Mouse (Mus musculus) WW6 (cell line): Measurements from ENCODE around the gene Rufy1.
"Not testable (repeated sequence)": the region's sequence is repeated elsewhere in the genome, so short reads cannot be mapped to it uniquely, and the experiment has no call there.

ENCODE experiments used
- DNase-seq: peaks from one replicate; pipeline ENCODE4 v3.0.0-alpha.2; 2013; ENCODE audit warnings: low read depth, low spot score

Gene Rufy1

DNA sequence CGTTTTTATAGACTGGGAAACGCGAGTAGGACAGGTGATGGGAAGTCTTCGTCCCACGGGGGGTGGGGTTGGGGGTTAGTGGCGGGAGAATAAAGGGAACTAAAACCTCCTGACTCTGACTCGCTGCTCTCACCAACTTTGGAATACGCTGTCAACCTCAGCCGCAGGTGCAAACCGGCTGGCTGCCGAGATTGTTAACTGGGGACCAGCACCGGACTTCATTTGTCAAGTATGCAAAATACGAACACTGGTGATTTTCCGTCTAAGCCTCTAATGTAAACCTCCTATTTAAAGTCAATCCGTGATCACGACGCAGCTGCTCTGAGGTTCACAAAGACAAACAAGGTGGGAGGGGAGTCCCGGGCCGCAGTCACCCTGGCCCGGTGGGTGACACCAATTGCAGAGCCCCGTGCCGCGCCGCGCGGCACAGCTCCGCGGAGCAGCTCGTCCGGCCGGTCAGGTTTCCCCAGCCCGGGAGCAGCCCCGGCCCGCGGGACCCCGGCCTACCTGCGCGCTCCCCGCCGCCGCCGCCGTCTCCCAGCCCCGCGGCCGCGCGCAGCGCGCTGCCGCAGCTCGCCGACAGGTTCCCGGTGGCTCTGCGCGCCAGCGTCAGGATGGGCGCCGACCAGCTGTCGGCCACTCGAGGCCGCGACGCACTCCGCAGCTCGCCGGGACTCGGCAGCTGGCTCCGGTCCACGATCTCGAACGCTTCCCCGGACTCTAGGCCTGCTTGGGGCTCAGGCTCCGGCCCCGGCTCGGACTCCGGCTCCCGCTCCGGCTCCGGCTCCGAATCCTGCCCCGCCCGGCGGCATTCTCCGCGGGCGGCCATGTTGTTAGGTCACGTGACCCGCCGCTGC lies at the start of gene Rufy1:
Gene Rufy1, minus strand, starts transcription at position 849 of the 857 bp plus-strand sequence.
- DNase-seq, result peak; percentile 71

DNA sequence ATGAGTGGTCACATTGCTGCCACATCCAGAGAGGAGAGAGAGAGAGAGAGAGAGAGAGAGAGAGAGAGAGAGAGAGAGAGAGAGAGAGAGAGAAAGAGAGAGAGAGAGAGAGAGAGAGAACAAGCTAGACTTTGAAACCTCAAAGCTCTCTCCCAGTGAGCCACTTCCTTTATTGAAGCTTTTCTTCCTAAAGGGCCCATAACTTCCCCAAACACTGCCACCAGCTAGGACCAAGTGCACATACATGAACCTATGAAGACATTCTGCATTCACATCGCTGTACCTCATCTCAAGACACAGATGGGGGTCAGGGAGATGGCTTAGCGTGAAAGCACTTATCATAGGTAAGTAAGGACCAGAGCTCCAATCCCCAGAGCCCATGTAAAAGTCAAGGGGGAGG lies 47.1 kb upstream of the Rufy1 start:
- no peak for DNase-seq

DNA sequence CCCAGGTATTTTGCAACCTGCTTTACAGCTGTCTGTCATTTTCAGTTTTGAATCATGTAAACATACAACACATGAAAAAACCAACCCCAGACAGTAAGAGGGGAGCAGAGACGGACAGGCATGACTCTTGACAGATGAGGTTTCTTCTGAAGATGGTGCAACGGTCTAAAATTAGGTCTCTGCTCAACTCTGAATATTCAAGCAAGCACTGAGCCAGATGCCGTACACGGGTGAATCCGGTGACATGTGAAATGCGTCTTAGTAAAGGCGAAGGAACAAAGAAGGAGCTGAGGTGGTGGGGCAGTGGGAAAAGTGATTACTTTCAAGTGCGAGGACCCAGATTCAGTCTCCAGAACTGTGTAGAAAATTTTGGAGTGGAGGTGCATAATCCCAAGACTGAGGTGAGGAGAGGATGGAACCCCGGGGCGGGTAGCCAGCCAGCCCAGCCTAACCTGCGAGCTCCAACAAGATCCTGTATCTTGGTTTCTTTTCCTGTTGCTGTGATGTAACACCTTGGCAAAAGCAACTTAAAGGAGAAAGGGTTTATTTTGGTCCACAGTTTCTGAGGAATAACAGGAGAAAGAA lies 46.7 kb upstream of the Rufy1 start:
- DNase-seq, result no peak

DNA sequence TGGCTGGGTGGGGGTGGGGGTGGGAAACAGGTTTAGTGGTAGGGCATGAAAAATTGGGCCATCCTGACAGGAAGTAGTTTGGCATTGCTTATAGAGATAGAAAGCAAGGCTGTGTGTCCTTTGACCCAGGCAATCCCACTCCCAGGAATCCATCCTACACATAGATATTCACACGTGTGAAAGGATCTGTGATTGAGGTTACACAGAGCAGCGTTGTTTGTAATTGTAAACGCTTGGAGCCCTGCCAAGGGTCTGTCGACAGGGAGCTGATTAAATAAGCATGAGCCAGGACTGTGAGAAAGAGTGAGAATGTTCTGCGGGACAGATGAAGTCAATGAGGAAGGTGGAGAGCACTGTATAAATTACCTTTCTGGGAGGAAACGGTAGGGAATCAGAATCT lies 46.0 kb upstream of the Rufy1 start:
- no peak for DNase-seq

DNA sequence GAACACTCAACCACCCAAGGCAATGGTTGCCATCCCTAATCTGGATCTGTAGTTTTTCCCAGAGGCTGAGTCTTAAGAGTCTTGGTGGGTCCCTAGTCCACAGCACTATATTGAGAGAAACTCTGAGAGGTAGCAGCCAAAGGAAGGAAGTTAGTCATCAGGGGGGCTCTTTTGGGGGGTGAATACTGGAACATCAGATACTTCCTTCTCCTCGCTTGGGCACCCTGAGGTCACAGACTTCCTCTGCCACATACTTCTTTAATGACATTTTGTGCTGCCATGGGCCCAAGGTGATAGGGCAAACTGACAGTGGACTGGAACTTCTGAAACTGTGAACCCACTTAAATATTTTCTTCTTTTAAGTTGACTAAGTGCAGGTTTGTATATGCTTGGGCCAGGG lies 43.0 kb upstream of the Rufy1 start:
- no peak for DNase-seq

DNA sequence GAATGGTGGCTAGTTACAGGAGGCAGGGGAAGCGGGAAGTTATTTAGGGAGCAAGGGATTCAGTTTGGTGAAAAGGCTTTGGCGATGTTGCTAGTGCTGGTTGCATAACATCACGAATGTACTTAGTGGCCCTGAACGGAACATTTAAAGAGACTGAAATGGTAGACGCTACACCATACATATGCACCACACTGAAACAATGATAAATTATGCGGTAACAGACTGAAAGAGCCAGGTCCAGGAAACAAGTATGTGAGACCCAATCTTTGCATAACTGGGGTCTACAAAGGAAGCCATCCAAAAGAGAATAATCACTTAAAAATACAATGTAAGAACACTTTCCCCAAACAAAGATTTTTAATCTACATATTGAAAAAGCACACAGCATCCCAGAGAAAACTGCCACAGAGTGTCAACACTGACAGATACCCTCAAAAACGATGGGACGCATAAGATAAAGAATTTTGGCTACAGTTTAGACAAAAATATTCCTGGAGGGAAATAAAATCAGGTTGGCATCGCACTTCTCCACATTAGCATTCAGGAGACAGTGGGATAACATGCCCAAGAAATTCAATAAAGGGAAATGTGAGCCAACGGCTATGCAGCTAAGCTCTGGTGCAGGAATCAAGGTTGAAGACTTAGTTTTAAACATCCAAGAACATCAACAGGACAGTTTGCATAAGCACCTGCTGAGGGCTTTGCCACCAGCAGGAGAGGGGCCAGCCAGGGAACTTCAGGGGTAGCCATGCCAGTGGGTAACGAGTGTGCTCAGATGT lies 41.4 kb upstream of the Rufy1 start:
- DNase-seq, result no peak

DNA sequence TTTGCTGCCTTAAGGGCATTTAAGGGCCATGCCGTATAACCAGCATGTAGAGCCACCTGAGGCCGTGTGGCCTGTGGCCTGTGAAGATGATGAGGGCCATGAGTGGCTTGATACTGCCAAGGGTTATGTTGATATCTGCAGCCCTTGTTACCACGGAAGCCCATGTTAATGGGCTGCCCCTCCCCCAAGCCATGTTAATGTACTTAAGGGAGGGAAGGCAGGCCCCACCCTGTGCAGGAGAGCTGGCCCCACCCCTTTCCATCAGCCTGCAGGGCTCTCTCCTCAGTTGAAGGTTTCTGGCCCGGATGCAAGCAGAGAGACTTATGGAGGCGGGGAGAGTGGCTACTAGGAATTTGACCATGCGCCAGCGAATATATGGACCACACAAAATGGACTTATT lies 30.6 kb upstream of the Rufy1 start:
- no peak for DNase-seq

DNA sequence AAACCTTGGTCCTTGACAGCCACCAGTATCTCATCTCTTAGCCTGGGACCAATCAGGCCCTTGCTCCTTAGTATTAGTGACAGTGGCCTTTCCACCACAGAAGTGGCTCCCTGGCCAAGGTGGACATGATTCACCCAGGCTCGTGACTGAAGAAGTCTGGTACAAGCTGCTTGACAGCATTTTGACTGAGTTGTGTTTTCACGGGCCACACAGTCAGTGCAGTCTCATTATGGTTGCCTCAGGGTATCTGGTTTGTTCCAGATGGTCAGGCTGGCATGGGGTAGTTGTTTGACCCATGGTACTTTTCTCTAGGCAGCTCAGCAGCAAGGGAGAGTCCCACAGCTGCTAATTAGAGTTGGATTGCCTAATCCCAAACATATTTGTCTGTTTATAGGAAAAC lies 28.3 kb upstream of the Rufy1 start:
- DNase-seq, result no peak

DNA sequence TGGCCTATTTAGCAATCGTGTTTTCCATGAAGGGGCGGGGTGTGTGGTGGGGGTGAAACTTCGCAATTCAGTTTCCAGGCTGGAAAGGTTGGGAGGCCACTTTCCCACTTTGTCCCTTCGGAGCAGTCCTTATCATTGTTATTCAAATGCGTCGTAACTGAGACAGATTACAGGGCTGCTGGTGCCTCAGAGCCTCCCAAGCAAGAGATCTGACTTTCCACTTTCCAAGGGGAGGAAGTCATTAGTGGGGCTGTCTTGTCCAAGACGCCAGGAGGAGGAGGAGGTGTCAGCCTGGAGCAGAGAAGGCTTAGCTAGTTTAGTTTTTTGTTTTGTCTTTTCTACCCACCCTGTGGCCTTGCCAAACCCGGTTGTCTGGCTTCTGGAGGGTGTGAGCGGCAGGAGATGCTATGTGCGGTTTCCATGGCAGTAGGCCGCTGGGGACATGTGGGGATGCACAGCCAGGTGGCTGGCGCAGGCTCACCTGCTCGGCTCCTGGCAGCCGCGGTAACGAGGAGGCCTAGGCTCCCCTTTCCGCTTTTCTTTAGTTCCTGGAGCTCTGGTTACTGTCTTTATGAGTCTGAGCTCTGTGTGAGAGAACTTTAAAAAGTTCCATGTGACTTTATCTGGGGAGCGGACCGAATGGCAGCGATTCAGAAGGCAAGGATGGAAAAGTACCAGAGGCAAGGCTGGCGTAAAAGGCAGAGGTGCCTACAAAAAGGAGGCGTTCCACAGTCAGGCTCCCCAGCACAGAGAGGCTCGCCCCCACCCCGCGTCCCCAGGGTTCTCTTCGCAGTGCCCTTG lies 26.4 kb upstream of the Rufy1 start:
- peak; percentile 38 for DNase-seq

DNA sequence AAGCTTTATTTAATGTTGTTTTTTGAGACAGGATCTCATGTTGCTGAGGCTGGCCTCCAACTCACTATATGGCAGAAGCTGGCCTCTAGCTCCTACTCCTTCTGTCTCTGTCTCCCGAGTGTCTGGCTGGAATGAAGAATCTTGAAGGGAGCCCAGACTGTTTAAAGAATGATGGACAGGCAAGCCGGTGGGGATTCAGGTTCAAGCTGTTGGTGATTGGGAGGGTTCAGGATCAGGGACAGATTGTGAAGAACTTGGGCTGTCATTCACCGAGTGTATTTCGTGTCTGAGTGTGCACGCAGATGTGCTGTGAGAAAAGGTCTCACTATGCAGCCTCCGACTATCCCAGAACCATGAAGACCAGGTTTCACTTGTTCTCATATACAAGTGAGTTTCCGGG lies 25.5 kb upstream of the Rufy1 start:
- DNase-seq, result no peak

DNA sequence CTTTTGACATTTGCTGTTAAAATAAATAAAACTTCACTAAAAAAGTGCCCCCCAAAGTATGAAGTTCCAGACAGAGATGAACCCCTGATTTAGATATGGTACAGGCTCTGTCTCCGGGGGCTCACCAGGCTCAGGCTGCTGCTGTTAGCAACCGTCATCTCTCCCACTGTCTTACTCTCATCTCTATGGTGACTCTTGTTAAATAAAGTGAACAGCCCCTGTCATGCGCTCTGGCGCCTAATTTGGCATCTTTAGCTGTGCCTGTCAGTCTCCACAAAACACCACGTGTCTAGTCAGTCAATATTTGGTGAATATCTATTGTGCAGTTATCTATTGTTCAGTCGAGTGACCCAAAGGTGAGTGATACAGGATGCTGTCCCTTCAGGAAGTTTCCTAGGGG lies 24.0 kb upstream of the Rufy1 start:
- no peak for DNase-seq

DNA sequence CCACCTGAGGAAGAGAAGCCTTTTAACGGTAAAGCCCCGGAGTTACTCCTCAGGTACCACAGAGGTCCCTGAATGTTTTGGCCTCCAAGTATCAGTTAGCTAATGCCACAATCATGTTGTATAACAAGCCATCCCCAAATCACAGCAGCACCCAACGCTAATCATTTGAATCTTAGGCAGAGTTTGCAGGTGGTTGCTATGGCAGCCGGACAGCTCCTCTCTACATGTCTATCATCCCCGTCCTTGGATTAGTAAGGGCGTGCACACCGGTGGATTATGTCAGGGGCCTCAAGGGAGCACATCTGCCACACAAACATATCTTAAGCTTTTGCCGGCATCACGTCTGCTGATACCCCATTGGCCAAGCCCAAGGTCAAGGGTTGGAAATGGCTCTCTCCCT lies 19.3 kb upstream of the Rufy1 start:
- no peak for DNase-seq

DNA sequence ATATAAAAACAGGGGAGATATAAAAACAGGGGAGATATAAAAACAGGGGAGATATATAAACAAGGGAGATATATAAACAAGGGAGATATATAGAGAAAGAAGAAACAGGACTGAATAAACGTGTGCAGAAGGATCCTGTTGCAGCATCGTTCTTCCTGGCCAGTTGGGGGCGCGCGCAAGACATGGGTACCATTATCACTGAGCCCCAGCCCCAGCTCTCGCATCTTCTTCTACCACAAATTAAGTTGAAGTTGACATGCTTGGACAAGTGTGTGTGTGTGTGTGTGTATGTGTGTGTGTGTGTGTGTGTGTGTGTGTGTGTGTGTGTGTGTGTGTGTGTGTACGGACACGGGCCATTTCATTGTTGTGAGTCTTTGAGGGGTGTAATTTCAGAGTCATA lies 17.2 kb upstream of the Rufy1 start:
- DNase-seq, result not testable (repeated sequence)

DNA sequence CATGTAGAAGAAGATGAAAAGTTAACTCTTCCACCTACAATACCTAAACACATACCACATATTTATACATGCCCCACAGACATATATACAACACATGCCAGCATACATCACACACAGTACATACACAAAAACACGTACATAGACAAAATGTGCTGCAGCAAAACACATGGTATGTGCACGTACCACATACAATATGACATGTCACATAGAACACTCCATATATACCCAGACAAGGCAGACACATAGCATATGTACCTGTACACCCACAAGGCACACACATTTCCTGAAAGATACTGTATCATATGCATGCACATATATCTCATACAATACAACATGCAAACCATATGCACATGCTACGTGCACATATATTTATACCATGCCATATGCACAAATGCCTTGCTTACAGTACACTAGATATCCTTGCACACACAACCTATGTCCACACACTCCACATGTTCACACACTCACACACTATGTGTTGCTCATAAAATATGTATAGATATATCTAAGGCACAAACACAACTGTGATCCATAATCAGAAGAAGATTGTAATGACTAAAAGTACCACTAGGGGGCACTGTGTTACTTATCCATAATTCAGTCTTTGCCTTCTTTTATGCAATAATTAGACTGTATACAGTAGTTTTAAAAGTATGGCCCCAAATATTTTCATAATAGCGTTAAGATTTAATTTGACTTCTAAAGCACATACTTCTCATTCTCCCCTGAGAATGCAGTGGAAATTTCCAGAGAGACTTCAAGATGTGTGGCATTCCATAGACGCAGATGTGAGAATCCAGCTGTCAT lies 12.5 kb upstream of the Rufy1 start:
- no peak for DNase-seq

DNA sequence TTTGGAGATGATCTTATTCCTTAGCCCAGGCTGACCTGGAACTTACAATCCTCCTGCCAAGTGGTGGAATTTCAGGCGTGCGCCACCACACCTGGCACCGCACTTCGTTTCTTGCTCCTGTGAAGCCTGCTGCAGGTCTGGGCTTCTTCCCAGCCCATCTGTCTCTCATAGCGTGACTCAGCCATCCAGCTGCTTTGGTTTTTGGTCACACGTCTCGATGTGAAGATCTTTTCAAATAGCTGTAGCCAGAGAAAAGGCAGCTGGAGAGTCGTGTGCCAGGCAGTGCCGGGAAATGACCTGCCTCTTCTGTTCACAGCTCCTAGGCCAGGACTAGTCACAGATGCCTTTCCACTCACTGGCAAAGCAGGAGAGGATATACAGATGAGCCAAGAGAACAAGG lies 10.7 kb upstream of the Rufy1 start:
- no peak for DNase-seq

DNA sequence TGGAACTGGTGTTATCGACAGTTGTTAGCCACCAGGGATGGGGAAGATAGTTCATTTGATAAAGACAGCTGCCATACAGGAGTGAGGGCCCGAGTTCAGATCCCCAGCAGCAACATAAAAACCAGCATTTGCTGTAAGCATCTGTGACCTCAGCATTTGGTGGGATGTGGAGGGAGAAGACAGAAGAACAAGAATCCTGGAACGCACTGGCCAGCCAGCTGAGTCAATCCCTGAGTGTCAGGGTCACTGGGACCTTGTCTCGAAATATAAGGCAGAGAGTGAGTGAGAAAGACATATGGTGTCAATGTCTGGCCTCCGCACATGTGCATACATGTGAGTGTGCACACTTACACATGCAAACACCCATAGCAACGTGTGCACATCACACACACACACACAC lies 9.8 kb upstream of the Rufy1 start:
- DNase-seq, result no peak

DNA sequence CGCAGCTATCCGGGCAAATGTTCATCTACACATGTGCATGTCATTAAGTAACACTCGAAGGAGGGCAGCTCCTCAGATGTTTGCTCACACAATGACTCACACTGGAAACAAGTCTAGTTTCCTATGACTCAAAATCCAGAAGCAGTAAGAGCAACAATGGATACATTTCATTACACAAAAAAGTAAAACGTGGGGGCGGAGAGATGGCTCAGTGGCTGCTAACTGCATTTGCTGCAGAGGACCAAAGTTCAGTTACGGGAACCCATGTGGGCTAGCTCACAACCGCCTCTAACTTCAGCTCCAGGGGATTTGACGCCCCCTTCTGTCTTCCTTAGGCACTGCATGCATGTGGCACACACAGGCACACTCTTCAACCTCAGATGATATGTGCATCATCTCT lies 8.9 kb upstream of the Rufy1 start:
- DNase-seq, result peak; percentile 60

DNA sequence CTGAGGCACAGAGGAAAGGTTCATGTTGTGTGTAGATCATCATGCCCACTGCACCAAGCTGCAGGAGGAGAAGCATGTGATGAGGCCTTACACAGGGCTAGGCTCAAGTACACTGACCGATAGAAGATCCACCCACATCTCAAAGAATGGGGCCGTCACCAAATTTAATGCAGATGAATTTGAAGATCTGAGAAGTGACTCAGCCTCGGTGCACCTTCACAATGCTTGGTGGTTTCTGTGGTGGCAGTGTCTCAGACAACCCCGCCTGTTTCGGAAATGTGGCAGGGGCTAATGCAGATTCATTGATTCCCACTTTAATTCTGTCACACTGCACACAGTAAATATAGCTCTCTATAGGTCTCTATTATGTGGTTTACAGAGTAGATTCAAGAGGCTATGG lies 2.0 kb upstream of the Rufy1 start:
- no peak for DNase-seq

DNA sequence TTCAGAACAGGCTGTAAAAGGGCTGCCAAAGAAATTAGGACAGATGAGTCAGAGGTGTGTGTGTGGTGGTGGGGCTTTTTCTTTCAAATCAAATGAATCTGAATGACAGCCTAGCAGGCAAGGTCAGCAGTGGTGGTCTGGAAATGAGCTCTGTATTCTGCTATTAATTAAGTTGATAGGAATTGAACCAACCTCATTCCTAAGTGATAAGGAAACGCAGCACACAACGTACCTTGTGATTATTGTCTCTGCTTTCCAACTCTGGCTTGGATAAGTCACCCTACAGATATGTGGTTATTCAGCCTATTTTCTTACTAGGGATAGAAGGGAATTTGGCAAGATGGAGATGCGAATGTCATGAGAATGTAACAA lies 1.1 kb upstream of the Rufy1 start:
- no peak for DNase-seq

DNA sequence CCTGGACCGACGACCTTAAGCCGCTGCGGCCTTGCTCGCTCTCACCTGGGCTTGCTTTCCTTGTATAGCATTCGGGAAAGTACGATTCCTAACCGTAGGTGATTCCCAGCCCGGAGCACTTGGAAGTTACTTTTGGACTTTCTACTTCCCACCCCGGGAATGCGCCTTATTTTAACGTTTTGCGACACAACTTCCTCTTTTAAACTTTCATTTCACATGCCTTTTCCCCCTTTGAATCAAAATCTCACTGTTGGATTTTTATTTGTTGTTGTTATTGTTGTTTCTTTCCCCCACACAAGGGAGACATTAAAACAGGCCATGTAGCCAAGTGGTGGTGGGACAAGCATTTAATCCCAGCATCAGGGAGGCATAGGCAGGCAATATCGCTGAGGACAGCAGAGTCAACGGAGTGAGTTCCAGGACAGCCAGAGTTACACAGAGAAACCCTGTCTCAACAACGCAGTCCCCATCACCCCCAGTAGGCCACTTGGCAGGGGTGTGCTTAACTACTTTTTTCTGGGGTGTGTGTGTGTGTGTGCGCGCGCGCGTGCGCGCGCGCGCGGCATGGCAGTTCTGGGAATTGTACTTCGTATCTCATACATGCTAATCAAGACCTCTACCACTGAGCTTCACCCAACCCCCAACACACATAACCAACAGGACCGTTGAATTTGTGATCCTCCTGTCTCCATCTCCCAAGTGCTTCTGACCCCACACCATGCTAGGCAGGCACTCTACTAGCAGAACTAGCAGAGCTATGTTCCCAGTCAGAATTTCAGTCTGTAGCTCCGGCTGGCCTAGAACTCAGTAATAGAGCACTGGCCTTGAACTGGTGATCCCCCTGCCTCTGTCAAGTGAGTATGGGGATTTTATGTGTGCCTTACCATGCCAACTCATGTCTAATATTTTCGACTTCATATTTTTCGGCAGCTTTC lies 476 bp upstream of the Rufy1 start:
- DNase-seq, result no peak
